Mouse (Mus musculus): ENCODE data around the gene Mllt10.

Mllt10 gene

GRCm38 (mm10) chr2:18055016-18055928 is at the start of gene Mllt10:
TSS of gene Mllt10 (plus strand) at chr2:18055237.
- DNase-seq (ENCODE audit: low read depth, low spot score) = no peak

DNA sequence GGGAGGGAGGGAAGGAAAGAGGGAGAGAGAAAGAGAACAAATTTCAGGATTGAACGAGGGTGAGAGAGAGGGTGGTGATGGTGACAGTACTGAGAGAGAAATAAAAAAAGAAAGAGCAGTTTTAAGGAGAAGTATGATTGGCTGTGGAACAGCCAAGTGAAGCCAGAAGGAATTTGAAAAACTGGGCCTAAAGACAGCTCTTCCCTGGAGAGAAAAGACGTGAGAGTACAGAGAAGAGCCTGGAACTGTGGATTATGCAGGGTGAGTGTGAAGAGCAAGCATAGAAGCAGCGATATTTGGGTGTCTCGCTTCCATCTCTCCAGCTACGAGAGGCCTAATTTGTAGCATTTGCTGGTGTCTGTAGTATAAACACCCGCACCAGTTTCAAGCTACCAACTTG is 43.8 kb upstream of the Mllt10 start:
- no peak for DNase-seq (ENCODE audit: low read depth, low spot score)

DNA sequence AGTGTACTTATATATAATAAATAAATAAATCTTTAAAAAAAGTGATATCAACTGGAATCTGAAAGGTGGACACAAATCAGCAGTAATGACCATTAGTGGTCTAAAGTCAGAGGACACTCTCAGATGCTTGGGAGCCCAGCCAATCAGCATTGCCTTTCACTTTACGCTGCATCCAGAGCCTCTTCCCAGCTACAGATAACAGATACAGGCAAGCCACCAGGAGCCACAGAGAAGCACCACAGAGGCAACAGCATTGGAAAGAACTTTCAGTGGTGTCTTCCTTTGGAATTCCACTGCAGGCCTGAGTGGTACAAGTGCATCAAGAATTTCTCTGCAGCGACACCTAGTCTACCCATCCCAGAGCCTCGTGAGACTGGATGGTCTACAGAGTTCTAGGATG is 42.2 kb upstream of the Mllt10 start:
- DNase-seq (ENCODE audit: low read depth, low spot score) = no peak

- DNase-seq (ENCODE audit: low read depth, low spot score) = no peak
Observed at GRCm38 (mm10) chr2:18015581-18015980, 39.5 kb upstream of the Mllt10 start.

- no peak for DNase-seq (ENCODE audit: low read depth, low spot score)
Observed at GRCm38 (mm10) chr2:18016639-18017038, 38.4 kb upstream of the Mllt10 start.

DNA sequence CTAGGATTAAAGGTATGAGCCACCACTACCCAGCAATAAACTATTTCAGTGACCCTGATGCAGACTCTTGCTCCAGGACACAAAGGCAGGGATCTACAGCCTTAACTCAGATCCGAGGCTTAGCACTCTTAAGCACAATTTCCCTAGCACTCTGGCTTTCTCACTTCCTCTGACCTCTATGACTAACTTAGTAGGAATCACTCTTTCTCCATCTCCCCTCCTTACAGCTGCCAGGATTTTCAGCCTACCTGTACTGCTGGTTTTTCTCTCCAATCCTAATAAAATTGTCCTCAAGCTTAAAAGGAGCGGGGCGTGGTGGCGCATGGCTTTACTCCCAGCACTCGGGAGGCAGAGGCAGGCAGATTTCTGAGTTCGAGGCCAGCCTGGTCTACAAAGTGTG is 37.7 kb upstream of the Mllt10 start:
- DNase-seq (ENCODE audit: low read depth, low spot score) = no peak

DNA sequence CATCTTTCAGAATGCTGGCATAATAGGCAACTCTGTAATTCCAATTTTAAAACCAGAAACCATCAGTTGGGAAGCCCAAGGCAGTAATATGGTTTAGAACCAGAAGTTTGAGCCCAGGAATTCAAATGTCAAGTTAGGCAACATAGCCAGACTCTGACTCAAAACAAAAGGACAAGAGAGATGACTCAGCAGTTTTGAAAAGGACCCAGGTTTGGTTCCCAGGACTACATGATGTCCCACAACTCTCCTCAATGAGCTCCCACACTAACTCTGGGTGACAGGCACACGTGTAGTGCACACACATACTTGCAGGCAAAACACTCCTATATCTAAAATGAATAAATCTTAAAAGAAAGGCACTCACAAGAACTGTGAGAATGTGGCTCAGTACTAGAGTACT is 35.9 kb upstream of the Mllt10 start:
- DNase-seq (ENCODE audit: low read depth, low spot score) = no peak

DNA sequence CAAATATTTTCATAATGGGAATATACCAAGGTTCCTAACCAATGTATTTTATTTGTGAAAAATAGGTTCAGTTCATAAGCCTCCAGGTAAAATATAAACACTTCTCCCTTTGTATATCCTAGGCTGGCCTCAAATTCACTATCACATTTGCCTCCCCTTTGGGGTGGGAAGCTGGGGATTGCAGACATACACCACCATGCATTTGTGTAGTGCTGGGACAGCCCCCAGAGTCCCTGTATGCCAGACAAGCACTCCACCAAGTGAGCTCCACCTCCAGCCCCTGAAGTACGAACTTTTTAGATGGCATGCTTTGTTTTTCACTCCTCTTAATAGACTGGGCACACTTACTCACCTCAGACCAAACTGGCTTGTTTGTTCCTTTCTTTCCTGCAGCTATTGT is 32.2 kb upstream of the Mllt10 start:
- no peak for DNase-seq (ENCODE audit: low read depth, low spot score)

GRCm38 (mm10) chr2:18025116-18025515 is 29.9 kb upstream of the Mllt10 start:
- DNase-seq (ENCODE audit: low read depth, low spot score) = no peak

GRCm38 (mm10) chr2:18025781-18026115 is 29.3 kb upstream of the Mllt10 start:
- DNase-seq (ENCODE audit: low read depth, low spot score) = no peak

GRCm38 (mm10) chr2:18026116-18026947 is 28.7 kb upstream of the Mllt10 start:
- DNase-seq (ENCODE audit: low read depth, low spot score) = no peak

GRCm38 (mm10) chr2:18027448-18028139 is 27.4 kb upstream of the Mllt10 start:
- DNase-seq (ENCODE audit: low read depth, low spot score) = peak; percentile 70

DNA sequence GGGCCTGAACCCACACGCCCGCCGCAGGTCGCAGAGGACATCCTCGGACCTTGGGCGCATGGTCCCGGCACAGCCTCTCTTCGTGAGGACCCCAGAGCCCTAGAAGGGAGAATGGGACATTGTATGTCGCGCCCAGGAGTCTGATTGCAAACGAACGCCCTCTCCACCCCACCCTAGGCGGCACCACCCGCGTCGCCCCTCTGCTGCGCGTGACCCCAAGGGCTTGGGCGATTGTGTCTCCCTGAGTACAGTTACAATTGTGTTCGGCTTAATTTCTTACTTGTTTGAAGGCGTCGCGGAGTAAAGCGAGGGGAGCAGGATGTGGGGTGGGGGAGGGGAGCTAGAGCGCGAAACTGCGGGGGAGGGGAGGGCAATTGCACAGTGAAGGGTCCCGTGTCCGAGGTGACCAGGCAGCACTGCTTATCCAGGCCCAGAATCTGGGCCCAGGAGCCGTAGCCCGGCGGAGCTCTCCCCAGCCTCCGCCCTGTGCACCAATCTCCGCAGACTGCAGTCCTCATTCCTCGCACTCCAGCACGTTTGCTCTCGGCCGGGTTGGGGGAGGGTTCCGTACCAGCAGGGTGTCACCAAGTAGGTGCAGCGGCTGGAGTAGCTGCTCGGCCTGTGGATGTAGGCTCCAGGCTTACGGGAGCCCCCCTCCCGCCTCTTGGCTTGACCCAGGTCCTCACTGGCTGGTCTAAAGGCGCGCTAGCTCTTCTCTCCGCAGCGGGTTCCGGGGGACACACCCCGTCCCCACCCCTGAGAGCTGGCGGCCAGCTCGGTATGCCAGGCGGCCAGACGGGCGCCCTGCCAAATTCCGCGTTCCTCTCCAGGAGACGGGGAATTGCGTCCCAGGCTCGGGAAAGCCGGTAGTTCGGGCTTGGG is 26.7 kb upstream of the Mllt10 start:
- DNase-seq (ENCODE audit: low read depth, low spot score) = no peak

GRCm38 (mm10) chr2:18029656-18030055 is 25.4 kb upstream of the Mllt10 start:
- no peak for DNase-seq (ENCODE audit: low read depth, low spot score)

DNA sequence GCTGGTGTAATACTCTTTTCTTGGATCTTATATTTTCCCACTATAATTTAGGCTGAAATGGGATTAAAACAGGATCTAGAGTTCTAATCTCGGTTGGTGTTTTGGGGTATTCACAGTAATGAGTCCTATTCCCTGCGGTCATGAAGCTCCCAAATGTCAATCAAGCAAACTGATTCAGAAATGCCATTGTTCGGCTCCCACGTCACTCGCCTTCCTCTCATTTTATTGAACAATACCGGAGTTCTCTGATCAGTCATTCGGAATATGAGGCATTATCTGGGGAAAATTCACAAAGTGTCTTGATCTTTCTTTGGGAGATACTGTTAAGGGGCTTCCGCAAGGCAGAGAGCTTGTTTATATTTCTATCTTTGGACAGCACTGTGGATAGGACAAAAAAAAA is 24.5 kb upstream of the Mllt10 start:
- no peak for DNase-seq (ENCODE audit: low read depth, low spot score)

DNA sequence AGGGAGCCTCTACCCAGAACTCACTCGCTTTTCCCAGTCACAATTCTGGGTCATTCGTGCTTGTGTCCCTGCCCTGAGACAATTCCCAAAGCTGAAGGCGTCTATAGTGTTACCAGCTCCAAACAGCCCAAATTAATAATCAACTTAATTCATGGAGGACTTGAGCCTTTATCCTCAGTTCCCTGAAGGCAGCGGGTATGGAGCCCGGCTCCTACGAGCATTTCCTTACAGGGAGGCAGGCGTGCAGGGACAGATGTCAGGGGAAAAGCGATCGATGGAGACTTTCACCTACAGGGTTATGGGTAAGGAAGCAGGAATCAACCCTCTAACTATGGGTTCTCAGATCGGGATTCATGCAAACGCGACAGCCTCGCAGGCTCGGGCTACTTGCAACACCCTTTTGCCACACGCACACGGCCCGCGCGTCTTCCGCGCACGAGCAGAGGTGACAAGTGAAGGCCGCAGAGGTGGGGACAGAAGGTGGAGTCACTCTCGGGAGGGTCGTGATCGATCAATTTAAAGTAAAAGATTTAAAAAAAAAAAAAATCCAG is 23.7 kb upstream of the Mllt10 start:
- DNase-seq (ENCODE audit: low read depth, low spot score) = no peak

DNA sequence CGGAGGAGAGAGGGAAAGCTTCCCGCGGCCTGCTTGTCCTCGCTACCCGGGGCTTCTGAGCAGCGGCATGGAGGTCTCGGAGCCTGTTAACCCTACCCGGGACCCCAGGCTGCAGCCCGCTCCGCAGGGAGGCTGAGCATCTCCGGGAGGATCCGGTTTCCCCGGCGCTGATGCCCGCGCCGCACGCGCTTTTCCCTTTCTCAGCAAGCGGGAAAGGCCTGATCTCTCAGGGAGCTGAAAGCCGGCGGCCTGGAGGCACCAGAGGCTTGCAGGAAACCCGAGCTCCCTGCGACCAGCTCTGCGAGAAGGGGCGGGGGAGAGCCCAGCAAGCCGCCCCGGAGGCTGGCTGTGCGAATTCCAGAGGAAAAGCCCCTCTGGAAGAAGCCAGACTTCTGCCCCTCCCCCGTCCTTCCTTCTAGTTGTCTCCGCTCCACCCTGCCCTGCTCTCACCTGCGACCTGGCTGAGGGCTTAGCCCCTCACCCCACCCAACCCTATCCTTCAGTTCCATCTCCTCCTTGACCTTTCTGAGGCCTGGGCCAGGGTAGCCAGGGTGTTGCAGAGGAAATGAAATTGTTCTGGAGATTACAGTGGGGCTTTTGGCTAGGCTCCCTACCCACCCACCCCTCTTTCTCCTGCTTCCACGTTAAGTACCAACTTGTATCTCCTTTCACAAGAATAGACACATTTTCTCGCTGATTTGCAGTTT is 23.1 kb upstream of the Mllt10 start:
- no peak for DNase-seq (ENCODE audit: low read depth, low spot score)

DNA sequence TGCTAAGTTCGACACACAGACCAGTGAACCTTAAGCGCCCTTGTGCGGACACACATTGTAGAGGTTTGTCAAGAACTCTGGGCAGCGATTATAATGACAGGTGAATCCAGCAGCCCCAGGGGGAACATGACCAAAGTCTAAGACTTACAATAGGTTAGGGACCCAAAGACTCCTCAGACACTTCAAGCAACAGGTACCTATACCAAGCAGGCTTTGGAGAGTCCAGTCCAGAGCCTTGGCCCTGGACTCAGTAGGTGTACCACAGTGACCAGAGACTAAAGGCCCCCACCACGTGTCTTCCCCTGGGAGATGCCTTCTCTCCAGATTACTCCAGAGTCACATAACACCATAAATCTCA is 22.5 kb upstream of the Mllt10 start:
- no peak for DNase-seq (ENCODE audit: low read depth, low spot score)

GRCm38 (mm10) chr2:18033166-18034108 is 21.6 kb upstream of the Mllt10 start:
- no peak for DNase-seq (ENCODE audit: low read depth, low spot score)

Measured in c-Kit-negative CD71-positive TER-119-positive erythroid progenitor cells, embryonic 14.5 days (primary cell).